10 mouse cellular contexts compared by ENCODE assay signal in the genomic region with DNA sequence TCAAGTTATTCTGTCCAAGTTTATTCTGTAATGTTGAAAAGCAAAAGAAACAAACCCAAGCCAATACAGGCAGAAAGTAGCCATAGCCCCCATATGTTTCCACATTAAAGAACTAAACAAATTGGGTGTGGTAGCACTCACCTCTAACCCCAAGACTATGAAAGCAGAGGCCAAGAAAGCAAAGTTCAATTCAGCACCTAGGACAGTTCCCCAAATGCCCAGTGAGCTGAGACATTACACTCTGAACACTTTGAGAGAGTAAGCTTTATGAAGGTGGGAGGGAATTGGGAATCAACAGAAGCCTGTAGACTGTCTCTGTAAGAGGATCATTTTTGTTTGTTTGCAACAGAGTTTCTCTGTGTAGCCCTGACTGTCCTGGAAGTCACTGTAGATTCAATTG.
DNase-seq lines count a peak whose midpoint lies in the region; ATAC-seq and TF ChIP-seq lines count a peak whose summit lies in the region.
"Had no signal": no experiment of that assay in that cellular context is flagged by ENCODE, and none has a peak within 500 bp of the region (broad histone marks: within the 10 kb centered on the region; RNA-seq: fewer than 3 reads in every experiment).

No protein-coding gene starts in this region.

- DNase-seq in kidney, adult 8-10 months = peak; percentile 31 to 52
- DNase-seq in ES-CJ7 (ENCODE audit: low read depth, low spot score) = peak; percentile 41
- peak; percentile 46 for DNase-seq in limb, embryonic 14.5 days (ENCODE audit: low spot score)
- no peak for DNase-seq in heart, adult 8-10 months (ENCODE audit: low spot score)
- no peak for DNase-seq in heart, adult 9 months (ENCODE audit: low spot score in 2 of 2)
- DNase-seq in left cerebral cortex, postnatal 14 days (ENCODE audit: low spot score in 2 of 2) = no peak
- DNase-seq: cerebellum, adult 11-12 months had no signal

- no peak overlapping the region for H3K4me2 ChIP-seq in kidney, embryonic 14.5 days (replicated peaks; ENCODE audit: low read depth, low read length)
- no peak overlapping the region for H3K4me2 ChIP-seq in limb, embryonic 14.5 days (replicated peaks; ENCODE audit: low read depth, low read length, severe bottlenecking)

- H3K4me1 ChIP-seq in kidney, embryonic 14.5 days (ENCODE audit: control insufficient read depth, insufficient read depth, low read length) = no peaks in the 10 kb centered on the region
- no peaks in the 10 kb centered on the region for H3K4me1 ChIP-seq in limb, embryonic 14.5 days (ENCODE audit: control insufficient read depth, insufficient read depth, low read length)

- H3K36me3 ChIP-seq in kidney, embryonic 14.5 days (ENCODE audit: control insufficient read depth, insufficient read depth, low read length) = no peaks in the 10 kb centered on the region
- H3K36me3 ChIP-seq in limb, embryonic 14.5 days (ENCODE audit: control insufficient read depth, insufficient read depth, low read length) = no peaks in the 10 kb centered on the region

- no peak overlapping the region for H3K9ac ChIP-seq in kidney, embryonic 14.5 days (ENCODE audit: low read depth, low read length)
- no peak overlapping the region for H3K9ac ChIP-seq in limb, embryonic 14.5 days (ENCODE audit: low read depth, low read length, severe bottlenecking)

- intact Hi-C loops in left cerebral cortex, postnatal 14 days (cut with DNase I) = no loop called here

- no peaks in the 10 kb centered on the region for H3K27me3 ChIP-seq in kidney, embryonic 14.5 days (ENCODE audit: control insufficient read depth, insufficient read depth, low read length)
- H3K27me3 ChIP-seq in limb, embryonic 14.5 days (ENCODE audit: control insufficient read depth, insufficient read depth, low read length) = no peaks in the 10 kb centered on the region

- no peak for TF ChIP-seq POLR2A in limb, embryonic 14.5 days (IDR thresholded peaks at IDR 0.05; ENCODE audit: borderline replicate concordance, extremely low read depth, insufficient read depth, insufficient read length)

- H3K9me3 ChIP-seq in kidney, embryonic 14.5 days (ENCODE audit: control insufficient read depth, low read length) = no peaks in the 10 kb centered on the region
- H3K9me3 ChIP-seq in limb, embryonic 14.5 days (ENCODE audit: control insufficient read depth, low read length) = no peaks in the 10 kb centered on the region

- no peak overlapping the region for H3K4me3 ChIP-seq in kidney, embryonic 14.5 days (ENCODE audit: low read length)
- H3K4me3 ChIP-seq in limb, embryonic 14.5 days (replicated peaks; ENCODE audit: low read length) = no peak overlapping the region

- no peak for ATAC-seq in kidney, embryonic 14.5 days (ENCODE audit: low FRiP score, low TSS enrichment)
- 0 out of 2 replicates have a peak, but pooled peaks have one; percentile 47 for ATAC-seq in common myeloid progenitor, adult 5-6 weeks (replicated peaks; ENCODE audit: low read depth, poor library complexity, severe bottlenecking)
- no peak for ATAC-seq in limb, embryonic 14.5 days (ENCODE audit: low FRiP score, low read depth)

- no peak overlapping the region for H3K27ac ChIP-seq in kidney, embryonic 14.5 days (ENCODE audit: low read depth, low read length)
- H3K27ac ChIP-seq in limb, embryonic 14.5 days (replicated peaks; ENCODE audit: low read depth, low read length) = no peak overlapping the region
- H3K27ac ChIP-seq: macrophage had no signal

Comparison
In these comparisons a context has a peak if more than half of its experiments do, and no peak if none do; other contexts are left out.
1. DNase-seq: peak in kidney, adult 8-10 months (2 of 2), ES-CJ7 (single experiment) and limb, embryonic 14.5 days (single experiment); none in heart, adult 8-10 months (single experiment), heart, adult 9 months (0 of 2) and left cerebral cortex, postnatal 14 days (0 of 2).